Mouse (Mus musculus): ENCODE results near the gene St7. TPM values are rescaled to one million over a fixed set of nuclear protein-coding genes. Genes with fewer than 3 reads are reported as not detected.

The St7 gene
- polyA plus RNA-seq, 2 experiments, result 7.9 to 8.9 TPM

DNA sequence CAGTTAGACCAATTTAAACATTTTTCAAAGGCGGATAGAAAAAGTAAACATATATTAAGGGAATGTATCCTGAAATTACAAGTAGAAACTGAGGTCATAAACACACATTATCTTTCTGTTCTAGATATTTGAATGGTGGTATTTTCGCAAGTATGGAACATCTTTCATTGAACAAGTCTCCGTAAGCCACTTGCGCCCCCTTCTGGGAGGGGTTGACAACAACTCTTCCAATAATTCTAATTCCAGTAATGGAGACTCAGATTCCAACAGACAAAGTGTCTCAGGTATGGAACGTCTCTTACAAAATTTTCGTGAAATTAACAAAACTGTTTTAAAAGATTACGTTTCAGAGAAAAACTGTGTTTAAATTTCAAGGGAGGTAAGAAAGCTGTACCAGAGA, 141.8 kb downstream of the St7 start:
- H3K9me3 ChIP-seq (ENCODE audit: control insufficient read depth, low read length), result no peaks in the 10 kb centered on the region
- no peak overlapping the region for H3K9ac ChIP-seq (replicated peaks)
- H3K4me3 ChIP-seq (ENCODE audit: insufficient read depth in 1 of 2, low read depth in 2 of 2, low read length in 2 of 2), result no peak overlapping the region
- TF ChIP-seq EP300 (IDR thresholded peaks at IDR 0.05; ENCODE audit: low read depth) (no peak), CTCF (IDR thresholded peaks at IDR 0.05; ENCODE audit: low read depth) (peak; percentile 77)
- no peaks in the 10 kb centered on the region for H3K27me3 ChIP-seq (ENCODE audit: control insufficient read depth, insufficient read depth, low read length)
- 0 out of 4 replicates have a peak, but pooled peaks cover 0 to 2% of the 10 kb centered on the region in 2 experiments for H3K4me1 ChIP-seq (replicated peaks; ENCODE audit: control insufficient read depth in 2 of 2, insufficient read depth in 2 of 2, low read length in 1 of 2)
- no peak for ATAC-seq (ENCODE audit: insufficient read depth)
- WGBS (ENCODE audit: insufficient replicate concordance), result 26% methylated on average over 7 of the region's 7 CpGs
- H3K36me3 ChIP-seq (replicated peaks; ENCODE audit: control insufficient read depth, insufficient read depth, low read depth), result no peaks in the 10 kb centered on the region
- no peak overlapping the region for H3K4me2 ChIP-seq (ENCODE audit: low read depth)
- H3K27ac ChIP-seq, result no peak overlapping the region
- DNase-seq (ENCODE audit: low read depth in 3 of 3, low spot score in 3 of 3), result peak; percentile 47 to 62 (median 54)

DNA sequence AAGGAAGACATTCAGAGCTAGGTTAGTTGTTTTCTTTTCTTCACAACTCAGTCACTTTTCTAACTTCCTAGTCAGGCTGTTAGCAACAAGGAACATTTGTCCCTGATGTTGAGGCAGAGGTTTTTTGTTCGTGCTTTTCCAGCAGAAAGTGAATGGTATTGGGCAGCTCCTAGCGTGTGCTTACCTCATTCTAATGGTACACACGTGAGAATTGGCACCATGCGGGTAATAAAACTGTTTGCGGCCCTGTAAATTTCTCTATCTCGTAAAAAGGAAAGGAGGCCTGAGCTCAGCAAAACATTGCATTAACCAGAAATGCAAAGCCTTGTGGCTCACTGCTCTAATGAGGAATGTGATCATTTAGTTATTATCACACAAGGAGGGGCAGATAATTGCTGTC, 143.0 kb downstream of the St7 start:
- Histone ChIP-seq H3K36me3 (replicated peaks; ENCODE audit: control insufficient read depth, insufficient read depth, low read depth) (no peaks in the 10 kb centered on the region), H3K27ac (no peak overlapping the region), H3K9me3 (ENCODE audit: control insufficient read depth, low read length) (no peaks in the 10 kb centered on the region), H3K9ac (replicated peaks) (no peak overlapping the region), H3K4me1 (replicated peaks; ENCODE audit: control insufficient read depth in 2 of 2, insufficient read depth in 2 of 2, low read length in 1 of 2) (no peaks in the 10 kb centered on the region), H3K27me3 (ENCODE audit: control insufficient read depth, insufficient read depth, low read length) (no peaks in the 10 kb centered on the region), H3K4me3 (ENCODE audit: insufficient read depth in 1 of 2, low read depth in 2 of 2, low read length in 2 of 2) (no peak overlapping the region), H3K4me2 (ENCODE audit: low read depth) (no peak overlapping the region)
- no peak for TF ChIP-seq EP300 (IDR thresholded peaks at IDR 0.05; ENCODE audit: low read depth)
- no peak for TF ChIP-seq CTCF (IDR thresholded peaks at IDR 0.05; ENCODE audit: low read depth)
- DNase-seq (ENCODE audit: low read depth in 3 of 3, low spot score in 3 of 3), result no peak
- ATAC-seq (ENCODE audit: insufficient read depth), result no peak
- 71% methylated on average over 6 of the region's 6 CpGs for WGBS (ENCODE audit: insufficient replicate concordance)

DNA sequence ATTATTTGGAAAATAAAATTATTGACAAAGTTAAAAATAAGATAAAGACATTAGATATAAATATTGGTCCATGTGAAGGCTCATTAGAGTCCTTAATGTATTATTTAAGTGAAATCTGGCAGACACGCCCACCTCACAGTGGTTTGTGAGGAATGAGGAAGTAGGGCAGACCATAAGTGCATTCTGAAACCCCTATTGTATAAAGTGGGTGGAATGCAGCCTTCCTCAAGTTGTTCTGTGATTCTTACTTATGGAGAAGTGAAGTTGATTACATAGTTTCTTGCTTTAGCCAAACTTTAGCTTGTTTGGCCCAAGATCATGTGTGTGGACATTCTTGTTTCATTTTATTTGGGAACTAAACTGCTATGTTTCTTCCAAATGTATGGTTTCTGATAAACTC, 144.9 kb downstream of the St7 start:
- no peak overlapping the region for H3K4me2 ChIP-seq (ENCODE audit: low read depth)
- no peak overlapping the region for H3K27ac ChIP-seq
- no peaks in the 10 kb centered on the region for H3K4me1 ChIP-seq (replicated peaks; ENCODE audit: control insufficient read depth in 2 of 2, insufficient read depth in 2 of 2, low read length in 1 of 2)
- no peaks in the 10 kb centered on the region for H3K9me3 ChIP-seq (ENCODE audit: control insufficient read depth, low read length)
- no peak for TF ChIP-seq CTCF (IDR thresholded peaks at IDR 0.05; ENCODE audit: low read depth)
- TF ChIP-seq EP300 (IDR thresholded peaks at IDR 0.05; ENCODE audit: low read depth), result no peak
- H3K27me3 ChIP-seq (ENCODE audit: control insufficient read depth, insufficient read depth, low read length), result no peaks in the 10 kb centered on the region
- H3K9ac ChIP-seq (replicated peaks), result no peak overlapping the region
- 34% methylated on average over 1 of the region's 1 CpGs for WGBS (ENCODE audit: insufficient replicate concordance)
- H3K4me3 ChIP-seq (ENCODE audit: insufficient read depth in 1 of 2, low read depth in 2 of 2, low read length in 2 of 2), result no peak overlapping the region
- no peaks in the 10 kb centered on the region for H3K36me3 ChIP-seq (replicated peaks; ENCODE audit: control insufficient read depth, insufficient read depth, low read depth)
- DNase-seq (ENCODE audit: low read depth in 3 of 3, low spot score in 3 of 3) (peak in 1 of 3 experiments; percentile 7), ATAC-seq (ENCODE audit: insufficient read depth) (no peak)

DNA sequence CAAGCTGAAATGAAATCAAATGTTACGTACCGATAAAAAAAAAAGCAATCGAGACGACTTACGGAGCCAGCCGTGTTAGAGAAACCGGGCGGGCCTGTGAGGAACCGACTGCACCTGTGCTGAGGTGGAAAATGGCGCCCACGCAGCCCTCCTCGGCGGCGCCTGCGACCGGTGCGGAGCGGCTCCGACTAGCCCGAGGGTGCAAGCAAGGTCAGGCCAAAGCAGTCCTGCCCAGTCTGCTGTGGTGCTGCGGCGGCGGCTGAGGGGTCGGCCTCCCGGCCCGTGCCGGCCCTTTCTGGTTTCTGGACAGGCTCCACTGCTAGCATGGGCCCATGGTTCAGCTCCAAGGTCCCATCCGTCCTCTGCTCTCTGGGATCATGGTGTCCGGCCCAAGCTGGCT, 147.7 kb downstream of the St7 start:
- no peaks in the 10 kb centered on the region for H3K9me3 ChIP-seq (ENCODE audit: control insufficient read depth, low read length)
- no peak overlapping the region for H3K4me2 ChIP-seq (ENCODE audit: low read depth)
- DNase-seq (ENCODE audit: low read depth in 3 of 3, low spot score in 3 of 3) (no peak), ATAC-seq (ENCODE audit: insufficient read depth) (no peak)
- H3K9ac ChIP-seq (replicated peaks), result no peak overlapping the region
- no peak overlapping the region for H3K27ac ChIP-seq
- WGBS (ENCODE audit: insufficient replicate concordance), result 77% methylated on average over 29 of the region's 29 CpGs
- no peaks in the 10 kb centered on the region for H3K4me1 ChIP-seq (replicated peaks; ENCODE audit: control insufficient read depth in 2 of 2, insufficient read depth in 2 of 2, low read length in 1 of 2)
- H3K27me3 ChIP-seq (ENCODE audit: control insufficient read depth, insufficient read depth, low read length), result no peaks in the 10 kb centered on the region
- H3K4me3 ChIP-seq (ENCODE audit: insufficient read depth in 1 of 2, low read depth in 2 of 2, low read length in 2 of 2), result no peak overlapping the region
- no peak for TF ChIP-seq CTCF (IDR thresholded peaks at IDR 0.05; ENCODE audit: low read depth)
- TF ChIP-seq EP300 (IDR thresholded peaks at IDR 0.05; ENCODE audit: low read depth), result no peak
- H3K36me3 ChIP-seq (replicated peaks; ENCODE audit: control insufficient read depth, insufficient read depth, low read depth), result no peaks in the 10 kb centered on the region

DNA sequence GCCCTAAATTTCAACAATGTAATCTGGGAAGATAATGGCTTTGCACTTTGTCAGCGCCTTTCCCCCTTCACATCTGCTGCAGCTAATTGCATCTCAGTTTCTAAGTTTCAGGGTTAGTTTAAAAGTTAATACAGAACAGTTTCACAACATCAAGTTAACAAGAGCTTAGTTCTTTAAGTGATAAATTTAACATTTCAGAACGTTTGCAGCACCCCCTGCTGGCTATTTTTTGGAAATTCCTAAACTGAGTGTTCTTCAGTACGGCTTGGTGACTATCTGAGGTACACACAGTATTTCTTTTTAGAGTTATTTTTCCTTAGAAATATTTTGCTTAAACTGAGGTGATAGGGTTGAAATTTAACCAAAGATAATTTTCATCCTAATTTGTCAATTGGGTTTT, 150.0 kb downstream of the St7 start:
- TF ChIP-seq EP300 (IDR thresholded peaks at IDR 0.05; ENCODE audit: low read depth) (no peak), CTCF (IDR thresholded peaks at IDR 0.05; ENCODE audit: low read depth) (peak; percentile 49; the same call in 1 of the 2 replicates)
- WGBS (ENCODE audit: insufficient replicate concordance), result 30% methylated on average over 3 of the region's 3 CpGs
- ATAC-seq (ENCODE audit: insufficient read depth), result no peak

More for the DNA sequence above, 150.0 kb downstream of the St7 start:
- no peak overlapping the region for H3K4me3 ChIP-seq (ENCODE audit: insufficient read depth in 1 of 2, low read depth in 2 of 2, low read length in 2 of 2)
- H3K9ac ChIP-seq (replicated peaks), result no peak overlapping the region
- no peaks in the 10 kb centered on the region for H3K9me3 ChIP-seq (ENCODE audit: control insufficient read depth, low read length)
- no peak overlapping the region for H3K4me2 ChIP-seq (ENCODE audit: low read depth)
- no peaks in the 10 kb centered on the region for H3K36me3 ChIP-seq (replicated peaks; ENCODE audit: control insufficient read depth, insufficient read depth, low read depth)
- no peaks in the 10 kb centered on the region for H3K27me3 ChIP-seq (ENCODE audit: control insufficient read depth, insufficient read depth, low read length)
- DNase-seq (ENCODE audit: low read depth in 3 of 3, low spot score in 3 of 3), result peak; percentile 19 to 48 (median 37)
- H3K27ac ChIP-seq, result no peak overlapping the region
- H3K4me1 ChIP-seq (replicated peaks; ENCODE audit: control insufficient read depth in 2 of 2, insufficient read depth in 2 of 2, low read length in 1 of 2), result no peaks in the 10 kb centered on the region
